Mouse (Mus musculus): ENCODE measurements at regions not wholly inside any gene's neighbourhood (a gene's known extent, or its start where the extent isn't known, plus 50 kb on each side); places are given as distances from the start of the nearest gene placed in this dataset.

GRCm38 (mm10) chr12:10186576-10186975 is 183.2 kb upstream of the Nt5c1b start:
- TF ChIP-seq POLR2A (IDR thresholded peaks at IDR 0.05; ENCODE audit: borderline replicate concordance, extremely low read depth, low read depth, low read length), result no peak
- no peak for TF ChIP-seq CTCF (IDR thresholded peaks at IDR 0.05; ENCODE audit: insufficient read depth, low read length)
